Mouse (Mus musculus) spleen, embryonic (tissue): ENCODE measurements around the gene Cacng6.

Source experiments
- CTCF ChIA-PET: fragments of 350-600 bp; sonication (Branson Sonifier 250); formaldehyde crosslinking; loops from one replicate; lab custom pipeline; 2022; lab: Charles Lee

Gene Cacng6

GRCm38 (mm10) chr7:3457841-3458217 is 33.8 kb downstream of the Cacng6 start:
- CTCF ChIA-PET, result no interaction called here

GRCm38 (mm10) chr7:3460261-3460660 is 36.3 kb downstream of the Cacng6 start:
- CTCF ChIA-PET, result no interaction called here

- CTCF ChIA-PET, result interaction anchor here (0.5 kb wide), 1 partner anchor 33 kb away, joined by 6 read pairs; no protein-coding TSS in a partner anchor
These were observed 39.3 kb downstream of the Cacng6 start for GRCm38 (mm10) chr7:3463306-3463705.

GRCm38 (mm10) chr7:3468614-3469013 is 44.6 kb downstream of the Cacng6 start:
- CTCF ChIA-PET, result no interaction called here

- CTCF ChIA-PET, result interaction anchor here (0.6 kb wide), 1 partner anchor 10 kb away, joined by 7 read pairs; no protein-coding TSS in a partner anchor
These were observed 48.8 kb downstream of the Cacng6 start for GRCm38 (mm10) chr7:3472774-3473173.

GRCm38 (mm10) chr7:3474291-3475080 is 50.5 kb downstream of the Cacng6 start:
- CTCF ChIA-PET, result no interaction called here

GRCm38 (mm10) chr7:3476728-3477127 is 52.7 kb downstream of the Cacng6 start:
- CTCF ChIA-PET, result no interaction called here

- CTCF ChIA-PET, result no interaction called here
These were observed 58.1 kb downstream of the Cacng6 start for GRCm38 (mm10) chr7:3481948-3482608.
